Mouse (Mus musculus) Patski (cell line): ENCODE data around the gene Chkb. TPM values are rescaled to one million over a fixed set of nuclear protein-coding genes. Genes with fewer than 3 reads are reported as not detected.

Source experiments
- ATAC-seq: fragments of 100-300 bp; one replicate; pipeline ENCODE4 v1.8.0; 2021
- CTCF ChIA-PET: fragments of 350-600 bp; sonication (Branson Sonifier 250); formaldehyde crosslinking; loops from one replicate; lab custom pipeline; 2022; ENCODE audit warnings: inconsistent platforms; lab: Charles Lee
- POLR2A ChIA-PET: fragments of 350-600 bp; sonication (Branson Sonifier 250); formaldehyde crosslinking; loops from one replicate; lab custom pipeline; 2022; ENCODE audit warnings: antibody characterized with exemption, inconsistent platforms; lab: Charles Lee
- DNase-seq: peaks from one replicate; pipeline ENCODE4 v3.0.0-alpha.2; 2011; ENCODE audit warnings: low read depth, low spot score
- H3K27me3 ChIP-seq: fragments of 371-371 bp; one replicate; pipeline ENCODE4 v1.5.1; 2021
- CTCF ChIP-seq: fragments of 100-300 bp; IDR thresholded peaks from one replicate; pipeline ENCODE4 v1.5.1; 2021
- in situ Hi-C: fragments of 300-500 bp; cut with MboI; formaldehyde crosslinking; loops from 3 replicates; pipeline ENCODE4 v1.11.1; 2018; ENCODE audit warnings: low pct_unique_long_range_greater_than_20kb, mixed read lengths
- polyA plus RNA-seq: library from polyadenylated mRNA; unstranded; gene quantifications from one replicate; pipeline ENCODE4 v1.2.3, GENCODE M21; 2021

Chkb gene
- polyA plus RNA-seq: 63.5 TPM

GRCm38 (mm10) chr15:89429352-89430221, at the start of gene Chkb, which contains the start of the genes C730034F03Rik and Gm44502:
Chkb (minus strand) TSS chr15:89429908.
C730034F03Rik (plus strand) TSS chr15:89429589.
Gm44502 (minus strand) TSS chr15:89429696.
- DNase-seq (peak; percentile 73), ATAC-seq (peak; percentile 97)
- TF ChIP-seq CTCF: no peak
- ChIA-PET CTCF (interaction anchor here (0.9 to 1.4 kb wide), 4 partner anchors 11 to 82 kb away, joined by 3 to 4 read pairs (median 3); no protein-coding TSS in a partner anchor), POLR2A (interaction anchor here (1.1 kb wide), 1 partner anchor 55 kb away, joined by 6 read pairs; the partner anchor contains the start of gene Sco2)
- no peaks in the 10 kb centered on the region for H3K27me3 ChIP-seq
- in situ Hi-C loops: no loop called here

- DNase-seq: no peak
- ATAC-seq: no peak
- POLR2A ChIA-PET: no interaction called here
- CTCF ChIA-PET: no interaction called here
- H3K27me3 ChIP-seq: no peaks in the 10 kb centered on the region
- in situ Hi-C loops: no loop called here
- no peak for TF ChIP-seq CTCF
These were observed 48.9 kb upstream of the Chkb start for GRCm38 (mm10) chr15:89478622-89479021.

GRCm38 (mm10) chr15:89477806-89478205, 48.1 kb upstream of the Chkb start:
- no peaks in the 10 kb centered on the region for H3K27me3 ChIP-seq
- ChIA-PET CTCF (no interaction called here), POLR2A (no interaction called here)
- in situ Hi-C loops: no loop called here
- DNase-seq (no peak), ATAC-seq (no peak)
- no peak for TF ChIP-seq CTCF

GRCm38 (mm10) chr15:89477091-89477491, 47.4 kb upstream of the Chkb start, which contains the start of gene Arsa:
Arsa (minus strand) TSS chr15:89477425.
- in situ Hi-C loops: no loop called here
- POLR2A ChIA-PET: no interaction called here
- no peak for TF ChIP-seq CTCF
- no peak for ATAC-seq
- DNase-seq: no peak
- no peaks in the 10 kb centered on the region for H3K27me3 ChIP-seq
- CTCF ChIA-PET: no interaction called here

GRCm38 (mm10) chr15:89476475-89476815, 46.7 kb upstream of the Chkb start:
- POLR2A ChIA-PET: no interaction called here
- in situ Hi-C loops: no loop called here
- TF ChIP-seq CTCF: no peak
- CTCF ChIA-PET: no interaction called here
- peak; percentile 10 for ATAC-seq
- no peaks in the 10 kb centered on the region for H3K27me3 ChIP-seq
- DNase-seq: peak; percentile 22

GRCm38 (mm10) chr15:89475611-89476474, 46.1 kb upstream of the Chkb start:
- ATAC-seq: peak; percentile 84
- ChIA-PET POLR2A (no interaction called here), CTCF (no interaction called here)
- no peak for TF ChIP-seq CTCF
- in situ Hi-C loops: no loop called here
- no peaks in the 10 kb centered on the region for H3K27me3 ChIP-seq
- DNase-seq: peak; percentile 37

- DNase-seq (no peak), ATAC-seq (no peak)
- POLR2A ChIA-PET: no interaction called here
- in situ Hi-C loops: no loop called here
- no peaks in the 10 kb centered on the region for H3K27me3 ChIP-seq
- CTCF ChIA-PET: no interaction called here
- TF ChIP-seq CTCF: no peak
These were observed 45.5 kb upstream of the Chkb start for GRCm38 (mm10) chr15:89475293-89475600.

- in situ Hi-C loops: no loop called here
- POLR2A ChIA-PET: no interaction called here
- no peak for DNase-seq
These were observed 45.0 kb upstream of the Chkb start for GRCm38 (mm10) chr15:89474596-89475292.

GRCm38 (mm10) chr15:89473921-89474320, 44.2 kb upstream of the Chkb start:
- POLR2A ChIA-PET: no interaction called here
- ATAC-seq (no peak), DNase-seq (no peak)
- in situ Hi-C loops: no loop called here
- CTCF ChIA-PET: interaction anchor here (1.4 to 1.5 kb wide), 2 partner anchors 31 to 56 kb away, joined by 3 read pairs; no protein-coding TSS in a partner anchor
- no peaks in the 10 kb centered on the region for H3K27me3 ChIP-seq
- no peak for TF ChIP-seq CTCF

More at GRCm38 (mm10) chr15:89474596-89475292, 45.0 kb upstream of the Chkb start:
- H3K27me3 ChIP-seq: no peaks in the 10 kb centered on the region
- ATAC-seq: no peak
- CTCF ChIA-PET: interaction anchor here (1.4 kb wide), 1 partner anchor 31 kb away, joined by 3 read pairs; no protein-coding TSS in a partner anchor
- TF ChIP-seq CTCF: no peak

GRCm38 (mm10) chr15:89473370-89473769, 43.7 kb upstream of the Chkb start:
- ChIA-PET POLR2A (no interaction called here), CTCF (interaction anchor here (1.5 kb wide), 1 partner anchor 57 kb away, joined by 3 read pairs; no protein-coding TSS in a partner anchor)
- H3K27me3 ChIP-seq: no peaks in the 10 kb centered on the region
- TF ChIP-seq CTCF: no peak
- ATAC-seq (no peak), DNase-seq (no peak)
- in situ Hi-C loops: no loop called here
